Mouse (Mus musculus): ENCODE data around the gene Thsd7b.
"Not testable (repeated sequence)": the region's sequence is repeated elsewhere in the genome, so short reads cannot be mapped to it uniquely, and the experiment has no call there.

Gene Thsd7b

GRCm38 (mm10) chr1:130112580-130113314 lies 839.6 kb downstream of the Thsd7b start:
- no peak for DNase-seq (ENCODE audit: low read depth)

DNA sequence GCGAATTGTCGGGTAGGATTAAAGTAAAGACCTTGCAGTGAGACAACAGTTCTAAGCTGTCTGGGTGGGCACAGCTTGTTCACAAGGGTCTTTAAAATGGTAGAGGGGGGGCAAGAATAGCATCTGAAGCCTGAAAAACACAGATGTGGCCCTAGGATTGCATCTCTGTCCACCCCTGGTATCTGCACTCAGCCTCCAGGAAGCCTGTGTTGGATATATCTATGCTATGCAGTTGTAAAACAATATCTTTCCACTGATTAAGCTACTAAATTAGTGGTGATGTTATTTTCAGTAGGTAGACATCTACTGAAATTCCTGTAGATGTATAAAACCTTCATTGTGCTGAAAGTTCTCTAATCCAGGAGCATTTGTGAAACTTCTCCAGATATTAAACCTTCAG lies 840.4 kb downstream of the Thsd7b start:
- DNase-seq (ENCODE audit: low read depth), result no peak

- DNase-seq (ENCODE audit: low read depth), result no peak
Measured at GRCm38 (mm10) chr1:130130901-130131300, 857.8 kb downstream of the Thsd7b start.

DNA sequence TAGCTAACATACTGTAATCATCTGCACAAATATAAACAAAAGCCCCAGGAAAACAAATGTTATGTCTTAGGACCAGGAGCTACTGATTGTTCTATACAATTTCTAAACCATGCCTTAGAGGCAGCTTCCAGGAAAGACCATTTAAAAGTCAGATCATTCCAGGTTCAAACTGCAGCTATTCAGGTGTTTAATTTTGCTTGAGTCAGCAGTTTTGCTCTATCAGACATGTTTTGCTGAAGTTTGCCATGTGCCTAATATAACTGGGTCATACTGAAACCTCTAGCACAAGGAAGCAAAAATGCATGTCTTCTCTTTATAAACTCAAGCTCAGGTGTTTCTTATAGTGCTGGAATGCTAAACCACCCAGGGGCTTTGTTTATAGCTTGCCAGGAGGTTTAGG lies 893.1 kb downstream of the Thsd7b start:
- DNase-seq (ENCODE audit: low read depth), result no peak

GRCm38 (mm10) chr1:130167260-130167659 lies 894.2 kb downstream of the Thsd7b start:
- no peak for DNase-seq (ENCODE audit: low read depth)

DNA sequence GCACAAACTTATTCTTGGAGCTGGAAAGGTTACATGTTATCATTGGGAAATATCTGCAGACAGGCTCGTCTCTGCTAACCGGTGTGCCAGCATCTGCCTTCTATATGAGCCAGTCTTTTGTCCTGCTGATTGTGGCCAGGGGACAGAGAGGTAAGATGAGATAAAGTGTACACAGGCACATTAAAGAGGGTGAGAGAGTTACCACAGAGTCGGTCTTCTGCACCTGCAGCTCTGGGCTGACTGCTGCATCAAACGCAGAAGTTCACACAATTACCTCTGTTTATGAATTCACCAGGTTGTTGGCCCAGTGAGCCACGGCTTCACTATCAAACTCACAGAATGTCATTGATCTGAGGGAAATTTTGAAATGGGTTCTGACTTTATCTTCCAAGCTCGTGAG lies 896.8 kb downstream of the Thsd7b start:
- no peak for DNase-seq (ENCODE audit: low read depth)

DNA sequence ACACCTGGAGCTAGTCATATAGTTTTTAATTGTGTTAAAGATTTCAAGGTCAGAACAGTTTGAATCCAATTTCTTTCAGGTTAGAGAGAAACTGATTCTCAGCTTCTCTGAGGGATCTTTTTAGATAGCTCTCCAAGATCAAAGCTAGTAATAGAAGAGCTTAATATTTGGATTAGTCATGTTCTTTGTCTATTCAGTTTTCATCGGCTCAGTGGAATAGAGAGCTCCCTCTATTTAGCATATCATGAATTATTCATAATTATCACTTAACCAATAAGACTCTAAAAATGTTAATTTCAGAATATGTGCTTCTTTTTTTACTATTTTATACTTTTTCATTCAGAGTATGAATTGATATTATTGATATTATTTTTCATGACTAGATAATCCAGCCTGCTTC lies 897.2 kb downstream of the Thsd7b start:
- DNase-seq (ENCODE audit: low read depth), result no peak

DNA sequence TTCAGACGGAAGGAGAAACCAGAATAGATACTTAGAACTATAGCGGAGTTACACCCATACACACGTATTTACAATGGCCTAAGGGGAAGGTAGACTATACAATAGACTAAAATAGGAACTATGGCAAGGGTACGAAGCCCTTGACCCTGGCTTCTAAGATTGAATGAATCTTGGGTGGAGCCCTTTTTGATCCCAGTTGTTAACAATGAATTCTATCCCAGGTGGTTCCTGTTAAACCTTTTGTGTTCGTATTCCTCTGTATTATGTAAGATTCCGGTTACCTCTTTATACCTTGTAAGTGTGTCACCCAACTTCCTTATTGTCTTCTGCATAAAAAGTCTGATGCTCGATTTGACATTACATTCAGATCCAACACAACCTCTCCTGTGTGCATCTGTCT lies 913.7 kb downstream of the Thsd7b start:
- DNase-seq (ENCODE audit: low read depth), result not testable (repeated sequence)

GRCm38 (mm10) chr1:130192190-130193028 lies 919.3 kb downstream of the Thsd7b start:
- peak; percentile 7 for DNase-seq (ENCODE audit: low read depth)

- DNase-seq (ENCODE audit: low read depth), result no peak
Measured at GRCm38 (mm10) chr1:130217404-130217803, 944.3 kb downstream of the Thsd7b start.

- DNase-seq (ENCODE audit: low read depth), result no peak
Measured at GRCm38 (mm10) chr1:130222904-130223303, 949.8 kb downstream of the Thsd7b start.

GRCm38 (mm10) chr1:130245563-130245962 lies 972.5 kb downstream of the Thsd7b start:
- DNase-seq (ENCODE audit: low read depth), result no peak

DNA sequence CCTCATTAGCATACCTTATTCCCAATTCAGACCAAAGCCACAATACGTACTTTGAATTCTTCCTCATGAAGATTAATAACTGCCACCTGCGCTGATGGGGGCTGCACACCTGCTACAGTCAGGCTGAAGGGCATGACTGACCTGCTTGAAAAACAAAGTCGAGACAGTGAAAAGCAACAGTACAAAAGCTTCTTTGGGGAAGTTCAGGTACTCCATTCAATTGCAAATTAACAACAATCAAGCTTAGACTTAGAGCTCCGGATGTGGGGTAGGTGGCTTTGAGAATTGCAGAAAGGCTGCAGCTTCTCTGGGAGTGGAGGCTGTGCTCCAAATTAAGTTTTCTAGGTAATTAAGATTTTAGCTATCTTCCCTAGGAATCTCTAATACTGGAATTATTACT lies 973.2 kb downstream of the Thsd7b start:
- DNase-seq (ENCODE audit: low read depth), result not testable (repeated sequence)

DNA sequence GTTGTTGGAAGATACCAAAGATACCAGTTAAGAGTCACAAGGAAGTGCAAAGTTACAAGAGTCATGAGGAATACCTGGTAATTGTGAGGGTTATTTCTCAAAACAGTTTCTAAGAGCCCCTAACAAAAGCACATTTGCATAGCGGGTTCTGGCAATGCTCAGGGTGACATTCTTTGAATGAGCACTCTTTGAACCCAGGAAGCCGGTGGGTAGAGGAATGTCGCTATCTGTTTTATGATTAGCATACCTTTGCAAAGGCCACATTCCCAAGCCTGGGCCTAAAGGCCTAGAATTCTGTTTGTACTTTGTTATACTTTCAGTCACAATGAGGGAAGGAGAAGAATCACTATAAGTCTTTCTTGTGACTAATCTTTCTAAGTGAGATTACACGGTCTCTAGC lies 973.8 kb downstream of the Thsd7b start:
- not testable (repeated sequence) for DNase-seq (ENCODE audit: low read depth)

GRCm38 (mm10) chr1:130262046-130262445 lies 988.9 kb downstream of the Thsd7b start:
- no peak for DNase-seq (ENCODE audit: low read depth)
